Mouse (Mus musculus) left cerebral cortex, adult 9 months (tissue): ENCODE measurements around the gene Bmper.

Source experiments
- DNase-seq, 2 experiments: peaks; one replicate each; pipeline ENCODE4 v3.0.0; 2022; ENCODE audit warnings: low spot score in 2 of 2

Gene Bmper

DNA sequence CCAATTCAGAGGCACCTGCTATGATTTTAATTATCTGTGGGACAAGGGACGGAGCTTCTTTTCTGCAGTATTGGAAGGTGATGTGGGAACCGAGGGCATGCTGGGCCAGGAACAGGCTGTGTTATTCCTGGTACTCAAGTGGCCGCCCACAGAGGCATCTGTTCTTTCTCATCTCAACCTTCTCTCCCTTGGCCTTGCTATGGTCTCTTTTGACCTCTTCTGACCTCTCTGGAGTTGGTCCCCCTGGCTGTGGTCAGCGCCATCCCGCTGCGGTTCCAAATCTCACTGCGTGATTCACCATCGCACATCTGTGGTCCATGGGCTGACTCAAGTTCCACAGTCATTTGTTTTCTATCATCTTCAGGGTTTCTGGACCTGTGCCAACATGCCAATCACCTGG, 77.5 kb downstream of the Bmper start:
- no peak for DNase-seq

DNA sequence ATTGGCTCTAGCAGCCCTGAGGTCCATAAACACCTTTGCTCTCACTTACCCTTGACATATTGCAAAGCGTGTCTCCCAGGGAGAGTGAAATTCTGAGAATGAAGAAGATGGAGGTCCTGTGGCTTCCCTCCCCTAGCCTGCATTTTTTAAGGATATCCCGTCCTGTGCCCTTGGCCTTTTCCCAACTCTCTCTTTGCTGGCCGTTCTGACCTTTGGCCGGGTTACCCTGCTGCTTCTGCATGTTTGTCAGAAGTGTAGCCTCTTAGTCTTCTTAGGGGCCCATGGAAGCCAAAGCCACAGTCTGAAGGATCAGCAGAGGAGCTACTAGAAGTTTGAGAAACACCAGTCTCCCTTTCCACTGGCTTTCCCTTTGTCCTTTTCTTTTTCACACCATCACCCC, 82.8 kb downstream of the Bmper start:
- DNase-seq = no peak

DNA sequence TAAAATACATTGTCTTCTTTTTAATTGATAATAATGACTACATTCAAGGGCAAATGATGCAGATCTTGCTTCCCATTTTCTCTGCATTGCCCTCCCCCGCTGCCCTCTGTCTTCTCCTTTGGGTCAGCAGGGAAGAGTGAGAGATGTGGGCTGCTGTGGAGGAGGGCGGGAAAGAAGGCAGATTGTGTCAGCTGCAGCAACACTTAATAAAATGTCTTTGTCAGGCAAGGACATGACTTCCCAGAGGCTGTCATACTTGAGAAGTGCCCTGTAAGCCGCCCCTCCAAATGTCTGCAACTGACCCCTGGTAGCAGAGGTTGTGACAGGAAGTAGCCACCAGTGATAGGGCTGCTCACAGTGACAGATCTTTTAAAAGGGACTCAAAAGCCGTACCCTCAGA, 83.3 kb downstream of the Bmper start:
- DNase-seq = no peak

DNA sequence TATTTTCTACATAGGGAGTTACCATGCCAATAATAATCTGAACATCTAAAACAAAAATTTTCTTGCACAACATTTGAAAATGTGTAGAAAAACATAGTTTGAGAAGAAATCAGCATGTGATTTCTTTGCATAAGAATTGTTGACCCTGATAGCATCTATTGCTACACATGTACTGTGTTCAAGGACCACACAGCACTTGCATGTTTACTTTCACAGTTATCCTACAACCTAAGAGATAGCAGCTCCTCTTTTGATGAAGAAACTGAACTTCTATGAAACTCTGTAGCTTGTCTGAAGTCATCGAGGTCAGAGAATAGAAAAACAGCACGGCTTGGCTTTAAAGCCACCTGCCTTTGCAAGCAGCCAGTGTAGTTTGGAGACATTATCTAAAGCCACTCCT, 85.0 kb downstream of the Bmper start:
- no peak for DNase-seq

DNA sequence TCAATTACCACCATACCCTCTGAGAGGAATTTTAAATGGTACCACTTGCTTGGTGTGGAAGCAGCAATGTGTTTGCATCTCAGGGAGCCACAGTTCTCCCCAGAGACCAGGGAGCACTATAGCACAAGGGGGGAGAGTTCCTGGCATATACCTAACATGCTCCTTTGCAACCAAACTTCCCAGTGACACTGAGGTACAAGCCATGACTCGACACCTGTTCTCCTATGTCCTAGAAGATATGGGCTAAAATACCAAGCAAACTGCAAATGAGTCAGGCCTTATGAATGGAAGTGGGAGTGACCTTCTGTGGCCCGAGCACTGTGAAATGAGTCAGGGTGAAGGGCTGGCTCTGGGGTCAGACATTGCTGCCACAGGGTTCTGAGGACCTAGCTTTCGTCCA, 88.1 kb downstream of the Bmper start:
- no peak for DNase-seq

DNA sequence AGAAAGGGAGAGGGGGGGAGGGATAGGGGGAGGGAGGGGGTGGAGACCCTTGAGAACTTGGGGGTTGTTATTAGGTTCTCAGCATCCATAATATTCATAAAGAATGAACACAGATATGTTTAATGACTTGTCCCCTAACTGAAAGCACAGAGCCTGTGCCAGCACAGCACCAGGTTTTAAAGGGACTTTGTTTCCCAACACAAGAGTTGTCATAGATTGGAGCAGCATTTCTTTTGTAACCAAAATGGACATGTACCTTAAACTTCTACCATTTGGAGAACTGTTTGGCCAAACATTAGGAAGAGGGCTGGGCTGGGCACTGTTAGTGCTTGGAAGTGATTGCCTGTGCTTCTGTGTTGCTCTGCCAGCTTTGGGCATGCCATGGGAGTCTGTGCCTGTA, 89.1 kb downstream of the Bmper start:
- no peak for DNase-seq

DNA sequence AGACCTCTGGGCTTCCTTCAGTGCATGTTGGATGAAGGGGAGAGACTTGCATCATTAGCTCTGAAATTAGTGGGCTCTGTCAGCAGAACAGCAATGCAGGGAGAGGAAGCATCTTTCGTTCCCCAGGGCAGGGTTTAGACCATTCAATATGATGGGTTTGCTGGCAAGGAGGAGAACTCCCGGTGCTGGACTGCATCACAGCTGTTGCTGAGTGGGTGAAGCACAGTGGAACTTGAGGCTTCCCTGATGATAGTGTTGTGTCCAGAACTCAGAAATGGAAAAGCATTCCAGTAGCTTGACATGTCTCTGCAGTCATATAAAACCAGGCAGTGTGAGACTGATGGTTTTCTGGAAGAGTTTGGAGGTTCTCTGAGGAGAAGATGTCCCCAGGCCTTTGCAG, 90.0 kb downstream of the Bmper start:
- no peak for DNase-seq

DNA sequence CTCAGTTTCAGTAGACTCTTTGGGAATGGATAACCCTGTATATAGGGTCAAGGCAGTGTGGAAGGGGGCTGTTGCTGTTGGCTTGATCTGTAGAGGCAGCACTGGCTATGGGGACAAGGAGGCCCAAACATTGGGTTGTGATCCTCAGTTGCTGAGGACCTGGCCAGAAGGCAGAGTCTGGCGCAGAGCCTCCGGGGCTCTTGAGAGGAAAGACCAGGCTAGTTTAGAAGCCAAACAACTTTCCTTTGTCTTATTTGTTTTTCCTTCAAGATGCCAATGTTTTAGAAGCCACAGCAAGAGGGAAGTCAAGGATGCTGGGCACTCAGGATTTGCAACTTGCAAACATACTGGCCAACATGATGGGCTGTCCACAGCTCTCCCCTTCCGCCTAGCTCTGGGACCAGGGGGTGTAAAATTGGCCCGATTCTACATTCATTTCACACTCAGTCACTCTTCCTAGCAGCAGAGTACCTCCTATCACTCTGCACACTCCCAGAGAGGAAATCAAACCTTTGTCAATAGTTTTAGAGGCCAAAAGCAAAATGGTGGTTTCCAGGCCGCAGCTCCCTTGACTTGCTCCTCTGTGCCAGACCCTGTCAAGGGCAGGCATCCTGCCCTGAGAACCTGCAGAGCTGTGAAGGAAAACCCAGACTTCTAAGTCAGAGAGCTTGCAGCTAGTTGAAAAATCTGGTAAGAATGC, 92.9 kb downstream of the Bmper start:
- DNase-seq = no peak

DNA sequence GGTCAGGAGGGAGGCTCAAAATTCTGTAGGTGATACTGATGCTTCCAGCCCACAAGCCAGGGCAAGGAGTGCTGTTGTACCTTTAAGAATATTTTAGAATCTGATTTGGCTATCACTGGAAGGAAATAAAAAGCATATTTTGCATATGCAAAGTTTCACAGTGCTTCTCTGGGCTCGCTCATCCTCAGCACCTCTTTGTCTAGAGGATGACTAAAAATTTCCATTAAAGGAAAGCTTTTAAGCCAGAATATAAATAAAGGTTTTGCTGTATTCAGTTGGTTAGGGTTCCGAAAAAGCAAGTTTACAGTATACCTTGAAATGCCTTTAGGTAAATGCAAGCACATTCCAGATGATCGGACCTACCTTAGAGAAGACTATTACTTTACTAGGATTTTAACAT, 105.0 kb downstream of the Bmper start:
- no peak for DNase-seq

DNA sequence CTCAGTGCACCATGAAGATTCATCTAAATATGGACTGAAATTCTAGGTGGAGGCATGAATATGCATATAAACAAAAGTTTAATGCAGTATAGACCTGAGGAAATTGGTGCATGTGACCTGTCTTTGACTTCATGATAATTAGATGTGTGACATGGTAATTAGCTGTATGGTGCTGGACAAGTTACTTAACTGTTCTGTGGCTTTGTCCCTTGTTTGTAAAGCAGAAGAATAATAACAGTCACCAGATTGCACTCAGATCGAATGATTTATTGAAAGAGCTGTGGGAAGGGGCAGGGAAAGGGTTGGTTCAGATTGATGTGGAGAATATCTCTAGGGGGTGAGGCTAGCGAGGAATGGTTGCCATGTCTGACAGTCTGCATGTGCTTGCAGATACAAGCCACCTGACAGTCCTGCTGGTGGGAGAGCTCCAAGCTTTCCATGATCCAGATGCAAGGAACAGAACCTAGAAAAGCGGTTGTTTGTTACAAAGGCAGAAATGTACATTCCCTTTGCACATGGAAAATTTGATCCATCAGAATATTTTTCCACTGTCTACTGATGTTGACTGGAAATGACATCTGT, 110.3 kb downstream of the Bmper start:
- DNase-seq = no peak

DNA sequence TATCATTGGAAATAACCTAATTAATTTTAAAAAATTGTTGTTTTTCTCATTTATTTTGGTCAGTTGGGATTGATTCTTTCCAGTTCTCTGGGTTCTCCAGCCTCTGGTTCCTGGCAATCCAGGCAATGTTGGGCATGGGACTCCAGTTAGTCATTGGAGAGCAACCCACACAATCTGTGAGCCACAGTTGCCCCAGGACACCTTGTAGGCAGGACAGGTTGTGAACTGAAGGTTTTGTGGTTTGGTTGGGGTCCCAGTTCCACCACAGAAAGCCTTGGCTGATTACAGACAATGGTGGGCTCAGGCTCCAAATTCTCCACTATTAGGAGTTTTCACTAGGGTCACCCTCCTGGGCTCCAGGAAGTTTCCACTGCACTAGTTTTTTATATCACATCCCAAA, 117.7 kb downstream of the Bmper start:
- no peak for DNase-seq

DNA sequence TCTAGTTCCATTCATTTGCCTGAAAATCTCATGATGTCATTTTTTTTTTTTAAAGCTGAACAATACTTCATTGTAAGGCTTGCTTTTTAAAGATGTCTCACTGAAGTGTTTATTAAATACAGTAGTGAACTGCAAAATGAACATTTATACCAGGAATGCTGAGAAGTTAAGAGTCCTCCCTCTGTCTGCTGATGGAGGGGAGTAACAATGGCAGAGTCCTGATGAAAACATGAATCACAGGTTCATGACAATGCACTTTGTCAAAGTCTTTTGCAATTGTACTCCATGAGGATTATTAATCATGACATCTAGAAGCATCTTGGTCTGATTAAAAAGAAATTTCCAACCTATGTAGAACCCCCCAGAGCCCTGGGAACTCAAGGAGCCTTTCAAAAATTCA, 118.4 kb downstream of the Bmper start:
- no peak for DNase-seq

DNA sequence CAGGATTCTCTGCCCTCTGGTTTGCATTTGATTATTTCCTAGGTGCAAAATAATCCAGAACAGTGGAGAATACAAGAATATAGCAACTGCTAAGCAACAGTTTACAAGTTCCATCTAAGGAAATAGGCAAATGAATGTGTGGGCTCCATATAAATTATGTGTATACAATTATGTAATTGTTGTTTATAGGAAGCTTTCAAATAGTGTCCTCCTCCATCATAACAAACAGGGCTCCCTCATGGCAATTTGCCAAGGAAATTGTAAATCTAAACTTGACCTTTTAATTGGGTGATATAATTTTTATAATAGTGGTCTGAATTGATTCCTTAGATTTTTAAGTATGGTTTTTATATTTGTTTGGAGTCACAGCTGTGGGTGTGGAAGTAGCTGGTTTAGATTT, 121.5 kb downstream of the Bmper start:
- no peak for DNase-seq

DNA sequence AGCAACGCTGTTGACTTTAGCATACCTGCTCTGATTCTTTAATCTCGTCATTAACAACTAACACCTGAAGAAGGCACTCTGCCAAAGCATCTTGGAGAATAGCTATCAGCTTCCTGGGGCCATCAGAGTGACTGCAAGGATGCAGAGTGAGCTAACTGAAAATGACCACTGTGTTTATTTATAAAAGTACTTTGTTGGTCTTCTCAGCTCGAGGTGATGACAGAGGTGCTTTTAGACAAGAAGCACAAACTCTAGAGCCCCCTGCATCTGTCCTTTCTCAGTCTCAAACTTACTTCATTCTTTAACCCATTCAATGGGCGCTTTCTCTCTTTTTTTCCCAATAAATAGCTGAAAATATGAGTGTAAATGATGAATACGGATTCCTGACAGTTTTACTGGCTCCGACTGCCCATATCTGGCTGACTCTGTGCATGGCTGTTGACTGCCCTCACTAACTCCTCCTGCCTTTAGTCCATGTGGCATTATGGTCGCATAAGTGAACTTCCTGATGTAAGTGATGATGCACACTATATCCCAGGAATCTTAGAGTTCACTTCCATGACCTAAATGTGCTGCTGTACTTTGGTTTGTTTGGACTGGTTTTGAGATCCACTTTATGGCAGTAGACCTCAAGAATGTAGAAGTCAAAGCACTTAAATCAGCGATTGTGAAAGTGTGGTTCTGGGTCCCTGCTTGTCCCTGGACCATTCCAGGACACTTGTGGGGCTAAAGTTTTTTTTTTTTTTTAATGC, 122.4 kb downstream of the Bmper start:
- no peak for DNase-seq

DNA sequence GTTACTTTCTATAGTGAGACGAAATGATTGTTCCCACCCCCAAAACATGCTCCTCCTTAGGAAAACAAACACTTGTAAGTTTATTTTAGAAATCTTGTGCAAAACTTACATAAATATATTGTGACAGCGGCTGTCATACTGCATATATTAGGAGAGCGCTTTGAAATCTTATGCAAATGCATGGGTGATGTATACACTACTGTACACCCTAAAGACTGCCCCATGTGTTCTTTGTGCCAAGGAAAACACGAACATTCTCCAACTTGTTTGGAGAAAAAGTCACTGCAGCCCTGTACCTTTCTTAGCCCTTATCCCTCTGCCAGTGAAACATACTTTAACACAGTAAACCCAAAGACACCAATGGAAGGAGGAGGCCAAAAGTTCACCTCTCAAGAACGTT, 126.7 kb downstream of the Bmper start:
- no peak for DNase-seq

DNA sequence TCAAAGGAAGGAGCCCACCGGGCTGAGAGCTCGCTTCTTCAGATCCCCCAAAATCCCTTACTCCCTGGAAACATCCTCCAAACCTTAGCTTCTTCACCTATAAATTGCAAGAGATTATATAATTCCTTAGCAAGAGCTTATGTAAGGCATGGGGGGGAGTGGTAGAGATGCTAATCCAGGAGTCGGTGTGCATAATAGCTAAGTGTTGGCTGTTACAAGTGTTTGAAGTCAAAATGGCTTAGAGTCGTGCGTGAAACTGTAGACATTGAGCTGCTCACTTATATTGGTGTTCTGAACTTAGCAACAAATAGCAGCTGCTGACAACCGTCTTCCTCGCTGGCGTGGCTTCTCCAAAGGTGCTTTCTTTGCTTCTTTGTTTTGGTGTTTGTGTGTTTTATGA, 128.5 kb downstream of the Bmper start:
- DNase-seq = peak in 1 of 2 experiments; percentile 23

DNA sequence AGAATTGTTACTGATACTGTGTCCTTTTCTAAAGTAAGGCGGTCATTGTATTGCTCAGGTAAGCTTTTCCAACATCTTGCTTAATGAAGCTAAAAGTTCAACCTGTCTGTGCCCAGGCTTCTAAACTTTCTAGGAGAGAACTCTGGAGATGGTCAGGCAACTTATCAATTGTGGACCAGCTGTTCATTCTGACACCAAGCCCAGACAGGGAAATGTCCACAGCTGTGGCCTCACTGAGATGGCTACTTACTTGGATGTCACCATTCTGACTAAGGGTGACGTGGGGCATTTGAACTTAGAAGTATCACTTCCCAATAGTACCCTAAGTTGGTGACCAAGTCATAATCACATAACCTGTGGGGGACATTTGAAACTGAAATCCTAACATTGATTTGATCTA, 129.5 kb downstream of the Bmper start:
- DNase-seq = no peak

DNA sequence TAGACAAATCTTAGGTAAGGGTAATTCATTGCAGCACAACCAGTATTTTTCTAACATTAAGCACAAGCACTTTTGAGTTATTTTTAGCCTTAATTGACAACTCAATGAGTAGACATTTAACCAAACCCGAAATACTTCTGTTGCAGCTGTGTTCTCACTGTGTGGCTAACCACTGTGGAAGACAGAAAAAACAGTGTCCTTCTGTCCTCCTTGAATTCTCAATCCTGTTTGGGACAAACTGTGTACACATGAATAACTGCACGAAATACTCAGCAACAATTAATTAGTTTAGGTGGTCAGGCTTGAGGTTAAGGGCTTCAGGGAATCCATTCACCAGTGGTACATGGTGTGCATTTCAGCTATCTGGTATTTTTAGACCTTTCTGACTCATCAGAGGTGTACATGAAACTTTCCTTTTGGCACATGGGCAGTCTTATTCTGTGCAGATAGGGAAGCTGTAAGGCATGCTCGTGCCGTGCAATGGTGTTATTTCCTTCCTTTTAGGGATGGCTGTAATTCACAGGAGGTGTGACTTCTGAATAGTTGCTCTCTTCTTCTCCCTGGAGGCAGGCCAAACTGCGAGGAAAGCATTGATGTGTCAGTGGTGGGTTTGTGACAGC, 131.4 kb downstream of the Bmper start:
- peak in 1 of 2 experiments; percentile 8 for DNase-seq

DNA sequence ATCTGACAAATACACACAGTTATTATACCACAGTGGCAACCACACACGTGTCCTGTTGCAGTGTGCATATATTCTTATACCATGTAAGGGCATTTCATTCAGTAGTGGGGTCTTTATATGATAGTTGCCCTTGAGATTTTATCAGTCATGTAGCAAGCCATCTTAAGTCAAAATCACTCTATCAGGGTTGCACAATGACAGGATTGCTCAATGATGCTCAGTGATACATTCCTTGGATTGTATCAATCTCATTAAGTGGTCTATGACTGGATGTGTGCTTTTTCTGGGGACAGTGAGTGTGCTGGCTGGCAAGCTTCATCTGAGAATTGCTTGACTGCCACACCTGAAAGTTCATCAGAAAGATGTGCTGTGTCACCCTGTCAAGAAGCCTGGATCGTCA, 135.2 kb downstream of the Bmper start:
- no peak for DNase-seq

DNA sequence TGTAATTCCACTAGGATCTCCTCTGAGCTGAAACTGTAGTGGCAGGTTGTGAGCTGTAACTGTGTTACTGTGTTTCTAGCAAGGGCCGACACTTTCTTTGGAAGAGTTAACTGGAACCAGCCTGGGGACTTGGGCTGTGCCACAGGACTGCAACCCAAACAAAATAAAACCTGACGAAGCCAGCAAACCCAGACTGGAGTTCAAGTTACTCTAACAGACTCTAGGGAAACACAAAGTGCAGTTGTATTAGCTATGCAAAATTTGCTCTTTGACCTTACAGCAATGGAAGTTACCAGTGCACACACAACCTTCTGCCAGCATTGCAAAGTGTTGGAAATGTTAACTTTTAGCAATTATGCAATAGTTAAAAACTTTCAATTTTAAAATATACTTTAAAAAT, 140.3 kb downstream of the Bmper start:
- no peak for DNase-seq

DNA sequence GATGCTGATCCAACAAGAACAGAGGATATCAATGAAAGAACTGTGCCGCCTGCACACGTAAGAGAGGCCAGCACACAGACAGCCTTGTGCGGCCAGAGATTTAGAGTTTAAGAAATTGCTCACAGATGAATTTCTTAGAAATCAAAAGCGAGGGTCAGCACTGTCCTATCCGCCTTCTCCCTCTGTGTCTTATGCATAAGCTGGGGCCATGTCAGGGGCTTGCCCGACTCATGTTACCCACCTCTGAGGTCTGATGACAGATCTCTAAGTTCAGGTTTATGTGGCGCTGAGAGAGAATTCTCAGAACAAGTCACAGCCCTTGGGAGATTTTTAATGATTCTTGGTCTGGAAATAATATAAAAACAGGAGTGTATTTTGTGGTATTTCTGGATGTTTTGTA, 140.7 kb downstream of the Bmper start:
- DNase-seq = no peak

DNA sequence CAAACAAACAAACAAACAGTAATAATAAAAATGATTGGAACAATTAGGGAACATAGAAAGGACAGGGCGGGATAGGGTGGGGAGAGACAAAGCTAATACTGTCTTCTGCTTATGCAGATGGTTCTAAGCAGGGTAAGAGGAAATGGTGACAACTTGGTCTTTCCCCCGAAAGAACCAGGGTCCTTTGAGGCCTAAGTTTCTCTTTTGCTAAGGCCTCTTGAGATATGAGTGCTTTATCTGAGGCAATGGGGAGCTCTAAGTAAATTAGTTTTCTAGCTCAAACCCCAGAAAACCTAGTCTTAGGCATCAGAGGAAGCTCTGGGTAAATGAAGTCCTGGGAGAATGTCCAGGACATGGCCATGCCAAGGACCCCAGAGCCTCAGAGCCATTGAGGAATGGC, 141.2 kb downstream of the Bmper start:
- DNase-seq = no peak

DNA sequence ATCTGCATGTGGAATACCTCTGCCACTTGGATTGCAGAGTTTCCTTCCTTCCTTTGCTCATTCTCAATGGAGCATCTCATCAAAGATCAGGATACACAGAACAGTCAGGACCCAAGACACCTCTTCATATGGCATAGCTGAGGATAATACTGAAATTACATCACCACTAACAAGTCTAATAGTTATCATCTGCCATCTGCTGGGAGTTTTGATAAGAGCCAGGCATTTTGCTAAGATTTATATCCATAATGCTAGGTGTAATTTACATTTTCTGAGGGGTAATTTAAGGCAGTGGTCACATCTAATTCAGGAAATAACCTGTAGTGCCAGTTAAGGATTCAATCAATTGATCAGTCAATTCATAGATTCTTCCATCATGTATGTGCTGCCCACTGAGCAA, 145.2 kb downstream of the Bmper start:
- DNase-seq = no peak
